Mouse (Mus musculus) myocyte (in vitro differentiated cells): ENCODE measurements around the gene Eid3.

Experiments
- E2F4 ChIP-seq: IDR thresholded peaks from one replicate; pipeline ENCODE4 v1.6.1; 2011; ENCODE audit warnings: mild to moderate bottlenecking, control low read depth, moderate library complexity; ENCODE audit not compliant: insufficient read depth
- MAX ChIP-seq: IDR thresholded peaks from one replicate; pipeline ENCODE4 v1.6.1; 2011; ENCODE audit warnings: low read depth, mild to moderate bottlenecking, control low read depth
- POLR2A ChIP-seq: IDR thresholded peaks from one replicate; pipeline ENCODE4 v1.6.1; 2011; ENCODE audit warnings: low read depth, mild to moderate bottlenecking, control low read depth, moderate library complexity; ENCODE audit not compliant: insufficient read length
- POLR2AphosphoS2 ChIP-seq: IDR thresholded peaks from one replicate; pipeline ENCODE4 v1.6.1; 2011; ENCODE audit warnings: low read depth, control low read depth; ENCODE audit not compliant: insufficient read length

- no peak for TF ChIP-seq POLR2A
- TF ChIP-seq MAX: no peak
- no peak for TF ChIP-seq E2F4
- no peak for TF ChIP-seq POLR2AphosphoS2
Observed at GRCm38 (mm10) chr10:82833926-82834325, 32.5 kb upstream of the Eid3 start, which contains the start of gene Txnrd1.
